Mouse (Mus musculus) thymus, adult 2 months (tissue): Measurements from ENCODE around the gene Ubtd1.

Experiments
- CTCF ChIP-seq: fragments of 200-500 bp; IDR thresholded peaks from 2 replicates; pipeline ENCODE4 v1.5.1; 2012; ENCODE audit warnings: mild to moderate bottlenecking, control low read depth, low read length, moderate library complexity, borderline replicate concordance; ENCODE audit not compliant: control insufficient read depth, poor library complexity, insufficient read depth; ENCODE audit errors: extremely low read depth
- POLR2A ChIP-seq: fragments of 200-500 bp; IDR thresholded peaks from 2 replicates; pipeline ENCODE4 v1.6.1; 2012; ENCODE audit warnings: mild to moderate bottlenecking, low read length, control low read depth, moderate library complexity; ENCODE audit not compliant: control insufficient read depth, poor library complexity, insufficient read depth; ENCODE audit errors: extremely low read depth

- TF ChIP-seq POLR2A (no peak), CTCF (no peak)
Measured at GRCm38 (mm10) chr19:42037167-42037702, 55.7 kb downstream of the Ubtd1 start.
